Mouse (Mus musculus): ENCODE results near the gene Rusc2. TPM values are rescaled to one million over a fixed set of nuclear protein-coding genes. Genes with fewer than 3 reads are reported as not detected.

Rusc2 gene
- polyA plus RNA-seq, 1 experiment: 30.0 TPM

DNA sequence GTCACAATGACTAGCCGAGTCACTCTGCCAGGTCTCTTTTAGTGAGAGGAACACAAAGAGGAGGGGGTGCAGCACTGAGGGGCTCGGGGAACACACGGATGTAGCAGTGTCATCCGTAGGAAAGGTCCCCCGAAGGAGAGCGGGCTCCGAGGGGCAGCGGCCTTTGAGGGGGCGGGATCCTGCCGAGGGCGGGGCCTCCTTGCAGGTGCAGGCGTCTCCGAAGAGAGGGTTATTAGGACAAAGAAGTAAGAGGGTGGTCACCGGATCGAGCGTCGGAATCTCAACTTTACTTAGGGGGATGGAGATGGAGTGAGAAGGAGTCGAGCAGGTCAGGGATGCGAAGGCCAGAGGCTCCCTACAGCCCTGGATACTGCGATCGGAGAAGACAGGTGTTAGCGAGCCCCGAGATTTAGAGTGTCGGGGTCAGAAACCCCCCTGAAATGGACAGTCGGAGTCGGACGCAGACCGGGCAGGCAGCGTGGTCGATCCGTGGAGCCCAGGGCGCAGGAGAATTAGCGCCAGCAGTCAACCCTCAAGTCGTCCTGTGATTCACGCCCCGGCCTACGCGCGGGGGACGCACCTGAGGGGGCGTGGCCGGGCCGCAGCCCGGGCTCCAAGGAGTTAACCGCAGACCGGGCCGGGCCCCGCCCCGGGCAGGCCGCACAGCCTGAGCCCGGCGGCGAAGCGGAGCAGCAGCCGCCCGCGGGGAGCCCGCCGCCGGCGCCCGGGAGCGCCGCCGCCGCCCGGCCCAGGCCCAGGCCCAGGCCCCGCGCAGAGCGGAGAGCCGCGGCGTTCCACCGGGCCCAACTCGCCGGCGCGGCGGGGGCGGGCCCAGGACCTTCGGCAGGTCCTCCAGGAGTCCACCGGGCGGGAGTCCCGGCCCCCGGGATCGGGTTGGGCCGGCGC, 60.9 kb downstream of the Rusc2 start:
- peaks cover 10% of the 10 kb centered on the region for H3K4me1 ChIP-seq (ENCODE audit: control insufficient read depth, insufficient read depth, low read length)
- TF ChIP-seq POLR2A (IDR thresholded peaks at IDR 0.05; ENCODE audit: control insufficient read depth, low read depth, low read length) (peak; percentile 69; the same call in 1 of the 2 replicates), CTCF (IDR thresholded peaks at IDR 0.05; ENCODE audit: control insufficient read depth, insufficient read depth, insufficient replicate concordance, low read depth, low read length) (no peak)
- H3K36me3 ChIP-seq (ENCODE audit: control insufficient read depth, insufficient read depth, low read length): no peaks in the 10 kb centered on the region; the same call in none of the 2 replicates
- H3K27ac ChIP-seq (ENCODE audit: control insufficient read depth, insufficient read depth, low read depth, low read length): peak overlapping the region; percentile 96
- H3K27me3 ChIP-seq (ENCODE audit: control insufficient read depth, insufficient read depth, low read length): no peaks in the 10 kb centered on the region
- H3K4me3 ChIP-seq (ENCODE audit: control insufficient read depth, low read depth, low read length): peak overlapping the region; percentile 92

DNA sequence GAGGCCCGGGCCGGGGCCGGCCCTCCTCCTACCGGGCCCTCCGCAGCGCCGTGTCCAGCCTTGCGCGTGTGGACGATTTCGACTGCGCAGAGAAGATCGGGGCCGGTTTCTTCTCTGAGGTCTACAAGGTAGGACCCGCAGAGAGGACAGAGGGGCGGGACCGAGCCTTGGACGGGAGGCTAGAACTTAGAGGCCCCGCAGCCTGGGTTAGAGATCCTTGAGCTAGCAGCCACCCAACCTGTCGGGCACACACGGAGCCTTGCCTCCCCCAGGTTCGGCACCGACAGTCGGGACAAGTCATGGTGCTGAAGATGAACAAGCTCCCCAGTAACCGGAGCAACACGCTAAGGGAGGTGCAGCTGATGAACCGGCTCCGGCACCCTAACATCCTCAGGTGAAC, 61.7 kb downstream of the Rusc2 start:
- Histone ChIP-seq H3K27ac (ENCODE audit: control insufficient read depth, insufficient read depth, low read depth, low read length) (peak overlapping the region; percentile 96), H3K4me1 (ENCODE audit: control insufficient read depth, insufficient read depth, low read length) (peaks cover 10% of the 10 kb centered on the region), H3K36me3 (ENCODE audit: control insufficient read depth, insufficient read depth, low read length) (no peaks in the 10 kb centered on the region; the same call in none of the 2 replicates), H3K4me3 (ENCODE audit: control insufficient read depth, low read depth, low read length) (peak overlapping the region; percentile 92), H3K27me3 (ENCODE audit: control insufficient read depth, insufficient read depth, low read length) (no peaks in the 10 kb centered on the region)
- TF ChIP-seq CTCF (IDR thresholded peaks at IDR 0.05; ENCODE audit: control insufficient read depth, insufficient read depth, insufficient replicate concordance, low read depth, low read length) (no peak), POLR2A (IDR thresholded peaks at IDR 0.05; ENCODE audit: control insufficient read depth, low read depth, low read length) (no peak)

- peaks cover 8% of the 10 kb centered on the region for H3K4me1 ChIP-seq (ENCODE audit: control insufficient read depth, insufficient read depth, low read length)
- H3K27me3 ChIP-seq (ENCODE audit: control insufficient read depth, insufficient read depth, low read length): no peaks in the 10 kb centered on the region
- H3K27ac ChIP-seq (ENCODE audit: control insufficient read depth, insufficient read depth, low read depth, low read length): no peak overlapping the region
- H3K4me3 ChIP-seq (ENCODE audit: control insufficient read depth, low read depth, low read length): no peak overlapping the region
- TF ChIP-seq POLR2A (IDR thresholded peaks at IDR 0.05; ENCODE audit: control insufficient read depth, low read depth, low read length): no peak
- H3K36me3 ChIP-seq (ENCODE audit: control insufficient read depth, insufficient read depth, low read length): no peaks in the 10 kb centered on the region; the same call in none of the 2 replicates
These were observed 65.5 kb downstream of the Rusc2 start for GRCm38 (mm10) chr4:43447251-43447650.

DNA sequence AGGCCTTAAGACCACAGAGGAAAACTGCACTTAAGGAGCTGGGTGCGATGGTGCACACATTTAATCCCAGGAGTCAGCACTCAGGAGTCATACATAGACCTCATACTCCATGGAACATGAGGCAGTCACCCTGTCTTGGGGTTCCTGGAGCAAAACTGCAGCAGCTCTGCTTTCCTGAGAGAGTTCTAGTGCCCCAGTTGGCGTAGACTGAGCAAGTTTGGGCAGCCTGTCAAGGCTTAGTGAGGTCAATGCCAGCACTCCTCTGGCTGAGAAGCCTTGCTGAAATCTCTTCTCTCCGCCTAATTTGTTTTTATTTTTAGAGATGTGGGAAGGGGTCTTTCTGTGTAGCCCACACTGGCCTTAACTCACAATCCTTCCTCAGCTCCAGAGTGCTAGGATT, 66.8 kb downstream of the Rusc2 start:
- peaks cover 10% of the 10 kb centered on the region for H3K4me1 ChIP-seq (ENCODE audit: control insufficient read depth, insufficient read depth, low read length)
- H3K27me3 ChIP-seq (ENCODE audit: control insufficient read depth, insufficient read depth, low read length): no peaks in the 10 kb centered on the region
- H3K36me3 ChIP-seq (ENCODE audit: control insufficient read depth, insufficient read depth, low read length): no peaks in the 10 kb centered on the region; the same call in 1 of the 2 replicates

DNA sequence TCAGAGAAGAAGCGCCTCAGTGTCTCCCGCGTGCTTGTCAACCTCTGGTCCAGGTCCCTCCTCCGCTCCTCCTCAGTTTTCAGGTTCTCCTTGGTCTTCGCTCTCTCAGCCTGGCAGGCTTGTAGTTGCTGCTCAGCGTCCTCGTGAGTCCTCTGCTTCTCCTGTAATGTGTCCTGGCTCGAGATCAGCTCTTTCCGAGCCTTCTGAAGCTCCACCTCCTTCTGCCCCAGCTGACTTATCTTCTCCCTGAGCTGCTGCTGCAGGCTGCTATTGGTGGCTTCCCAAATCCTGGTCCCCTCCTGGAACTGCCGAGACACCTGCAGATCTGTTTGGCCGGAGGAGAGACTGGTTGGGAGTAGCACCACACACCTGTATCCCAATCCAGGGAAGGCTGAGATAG, 70.5 kb downstream of the Rusc2 start:
- Histone ChIP-seq H3K27ac (ENCODE audit: control insufficient read depth, insufficient read depth, low read depth, low read length) (no peak overlapping the region), H3K27me3 (ENCODE audit: control insufficient read depth, insufficient read depth, low read length) (no peaks in the 10 kb centered on the region), H3K36me3 (ENCODE audit: control insufficient read depth, insufficient read depth, low read length) (no peaks in the 10 kb centered on the region; the same call in 1 of the 2 replicates), H3K4me3 (ENCODE audit: control insufficient read depth, low read depth, low read length) (no peak overlapping the region), H3K4me1 (ENCODE audit: control insufficient read depth, insufficient read depth, low read length) (peaks cover 5% of the 10 kb centered on the region)
- TF ChIP-seq CTCF (IDR thresholded peaks at IDR 0.05; ENCODE audit: control insufficient read depth, insufficient read depth, insufficient replicate concordance, low read depth, low read length): no peak

More for the DNA sequence above, 66.8 kb downstream of the Rusc2 start:
- Histone ChIP-seq H3K4me3 (ENCODE audit: control insufficient read depth, low read depth, low read length) (no peak overlapping the region), H3K27ac (ENCODE audit: control insufficient read depth, insufficient read depth, low read depth, low read length) (no peak overlapping the region)
- TF ChIP-seq POLR2A (IDR thresholded peaks at IDR 0.05; ENCODE audit: control insufficient read depth, low read depth, low read length): no peak
- no peak for TF ChIP-seq CTCF (IDR thresholded peaks at IDR 0.05; ENCODE audit: control insufficient read depth, insufficient read depth, insufficient replicate concordance, low read depth, low read length)

- no peak for TF ChIP-seq CTCF (IDR thresholded peaks at IDR 0.05; ENCODE audit: control insufficient read depth, insufficient read depth, insufficient replicate concordance, low read depth, low read length)
- no peak for TF ChIP-seq POLR2A (IDR thresholded peaks at IDR 0.05; ENCODE audit: control insufficient read depth, low read depth, low read length)
- no peak overlapping the region for H3K4me3 ChIP-seq (ENCODE audit: control insufficient read depth, low read depth, low read length)
- H3K36me3 ChIP-seq (ENCODE audit: control insufficient read depth, insufficient read depth, low read length): no peaks in the 10 kb centered on the region
- H3K4me1 ChIP-seq (ENCODE audit: control insufficient read depth, insufficient read depth, low read length): peaks cover 6% of the 10 kb centered on the region
- H3K27me3 ChIP-seq (ENCODE audit: control insufficient read depth, insufficient read depth, low read length): no peaks in the 10 kb centered on the region
- no peak overlapping the region for H3K27ac ChIP-seq (ENCODE audit: control insufficient read depth, insufficient read depth, low read depth, low read length)
These were observed 71.6 kb downstream of the Rusc2 start for GRCm38 (mm10) chr4:43453413-43453812.

DNA sequence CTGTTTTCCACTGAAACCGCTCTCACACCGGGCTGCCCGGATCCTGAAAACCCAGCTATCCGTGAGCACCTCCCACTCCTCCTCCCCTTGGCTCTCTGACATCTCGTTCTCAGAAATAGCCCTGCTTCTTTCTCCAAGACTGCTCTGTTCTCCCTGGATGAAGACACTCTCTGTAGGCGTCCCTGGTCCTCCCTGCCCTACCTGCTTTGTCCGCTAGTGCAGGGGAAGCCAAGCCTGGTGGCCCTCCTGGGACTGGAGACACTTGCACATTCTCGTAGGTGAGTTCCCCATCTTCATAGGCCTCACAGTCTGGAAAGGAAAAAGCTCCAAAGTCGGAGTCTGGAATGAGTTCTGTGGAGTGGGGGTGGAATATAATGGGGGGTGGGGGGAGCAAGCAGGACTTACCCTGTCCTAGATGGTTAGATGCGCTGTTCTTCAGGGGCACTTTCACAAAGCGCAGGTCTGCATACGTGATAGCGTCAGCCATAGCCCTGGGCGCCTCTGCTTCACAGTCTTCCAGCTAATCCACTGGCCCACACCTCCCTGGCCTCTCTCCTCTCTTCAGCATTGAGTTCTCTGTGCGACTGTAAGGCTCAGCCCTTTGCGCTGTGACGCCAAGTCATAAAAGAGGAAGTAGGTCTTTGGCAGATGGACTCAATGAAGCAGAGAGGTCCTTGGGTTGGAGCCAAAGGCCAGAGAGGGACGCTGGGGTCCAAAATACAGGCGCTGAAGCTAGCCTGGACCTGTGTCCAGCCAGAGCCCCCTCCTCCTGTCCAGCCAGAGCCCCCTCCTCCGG, 72.5 kb downstream of the Rusc2 start, which contains the start of gene Cd72:
TSS of gene Cd72 (minus strand) at position 588 of the 796 bp plus-strand sequence.
- Histone ChIP-seq H3K4me3 (ENCODE audit: control insufficient read depth, low read depth, low read length) (no peak within 1 kb of the TSS; the same call in 1 of the 2 replicates), H3K36me3 (ENCODE audit: control insufficient read depth, insufficient read depth, low read length) (no peaks in the 10 kb centered on the region), H3K4me1 (ENCODE audit: control insufficient read depth, insufficient read depth, low read length) (peaks cover 6% of the 10 kb centered on the region), H3K27me3 (ENCODE audit: control insufficient read depth, insufficient read depth, low read length) (no peaks in the 10 kb centered on the region), H3K27ac (ENCODE audit: control insufficient read depth, insufficient read depth, low read depth, low read length) (no peak within 1 kb of the TSS)
- no peak; the same call in 1 of the 2 replicates for TF ChIP-seq CTCF (IDR thresholded peaks at IDR 0.05; ENCODE audit: control insufficient read depth, insufficient read depth, insufficient replicate concordance, low read depth, low read length)
- no peak for TF ChIP-seq POLR2A (IDR thresholded peaks at IDR 0.05; ENCODE audit: control insufficient read depth, low read depth, low read length)
